Mouse (Mus musculus) CD4-positive helper T cell, adult 2 months (primary cell): ENCODE data around the gene Mrpl27.
"Not testable (repeated sequence)": the region's sequence is repeated elsewhere in the genome, so short reads cannot be mapped to it uniquely, and the experiment has no call there.

Experiments used
- DNase-seq: peaks from one replicate; pipeline ENCODE4 v3.0.0-alpha.2; 2012; ENCODE audit warnings: low read depth, missing footprints, low spot score

The Mrpl27 gene

GRCm38 (mm10) chr11:94674984-94675383, 21.4 kb downstream of the Mrpl27 start:
- no peak for DNase-seq

- DNase-seq, result no peak
Observed at GRCm38 (mm10) chr11:94675446-94675845, 21.9 kb downstream of the Mrpl27 start.

- DNase-seq, result no peak
Observed at GRCm38 (mm10) chr11:94676308-94676707, 22.7 kb downstream of the Mrpl27 start.

GRCm38 (mm10) chr11:94676754-94677606, 23.4 kb downstream of the Mrpl27 start, which contains the start of gene Xylt2:
Gene Xylt2, minus strand, starts transcription at chr11:94677515.
- DNase-seq, result peak; percentile 94

- no peak for DNase-seq
Observed at GRCm38 (mm10) chr11:94677607-94678145, 24.1 kb downstream of the Mrpl27 start.

GRCm38 (mm10) chr11:94680639-94681038, 27.1 kb downstream of the Mrpl27 start:
- no peak for DNase-seq

GRCm38 (mm10) chr11:94681640-94682039, 28.1 kb downstream of the Mrpl27 start:
- DNase-seq, result no peak

- no peak for DNase-seq
Observed at GRCm38 (mm10) chr11:94682427-94682826, 28.9 kb downstream of the Mrpl27 start.

- no peak for DNase-seq
Observed at GRCm38 (mm10) chr11:94687178-94687577, 33.6 kb downstream of the Mrpl27 start.

- not testable (repeated sequence) for DNase-seq
Observed at GRCm38 (mm10) chr11:94692502-94692901, 38.9 kb downstream of the Mrpl27 start.

- DNase-seq, result peak; percentile 30
Observed at GRCm38 (mm10) chr11:94695508-94695907, 41.9 kb downstream of the Mrpl27 start.

GRCm38 (mm10) chr11:94697140-94697539, 43.6 kb downstream of the Mrpl27 start:
- DNase-seq, result no peak

- DNase-seq, result peak; percentile 92
Observed at GRCm38 (mm10) chr11:94697703-94698464, 44.3 kb downstream of the Mrpl27 start.

GRCm38 (mm10) chr11:94699399-94699798, 45.8 kb downstream of the Mrpl27 start:
- no peak for DNase-seq

GRCm38 (mm10) chr11:94701401-94702215, 48.0 kb downstream of the Mrpl27 start:
- no peak for DNase-seq

- no peak for DNase-seq
Observed at GRCm38 (mm10) chr11:94702216-94702610, 48.6 kb downstream of the Mrpl27 start.

- DNase-seq, result peak; percentile 57
Observed at GRCm38 (mm10) chr11:94704020-94704419, 50.5 kb downstream of the Mrpl27 start.

- DNase-seq, result no peak
Observed at GRCm38 (mm10) chr11:94704472-94704871, 50.9 kb downstream of the Mrpl27 start, which contains the start of gene Gm11541. Gene Gm11541, minus strand, starts transcription at chr11:94704499.
